Mouse (Mus musculus) neural tube, embryonic 12.5 days (tissue): Measurements from ENCODE around the gene Foxp1. TPM values are rescaled to one million over a fixed set of nuclear protein-coding genes. Genes with fewer than 3 reads are reported as not detected.
A peak's percentile ranks its signal among the peaks of the same experiment; 100 is the strongest.

Experiments used
- ATAC-seq: fragments of 200-750 bp; cut with Nextera tagmentation; 2 replicates; pipeline ENCODE4 v1.8.0; 2017; ENCODE audit warnings: low read depth, mild to moderate bottlenecking, moderate TSS enrichment, moderate library complexity; ENCODE audit not compliant: low FRiP score
- H3K27ac ChIP-seq: fragments of 300-500 bp; sonication (generic); 2 replicates; pipeline ENCODE4 v1.5.1; 2016
- H3K27me3 ChIP-seq: fragments of 300-500 bp; sonication (generic); replicated peaks from 2 replicates; pipeline ENCODE4 v1.6.1; 2016; ENCODE audit warnings: mild to moderate bottlenecking
- H3K36me3 ChIP-seq: fragments of 300-500 bp; sonication (generic); 2 replicates; pipeline ENCODE4 v1.6.1; 2016; ENCODE audit warnings: mild to moderate bottlenecking
- H3K4me1 ChIP-seq: fragments of 300-500 bp; sonication (generic); 2 replicates; pipeline ENCODE4 v1.6.1; 2016
- H3K4me2 ChIP-seq: fragments of 300-500 bp; sonication (generic); replicated peaks from 2 replicates; pipeline ENCODE4 v1.6.1; 2016; ENCODE audit warnings: mild to moderate bottlenecking
- H3K4me3 ChIP-seq: fragments of 300-500 bp; sonication (generic); 2 replicates; pipeline ENCODE4 v1.5.1; 2016
- H3K9ac ChIP-seq: fragments of 300-500 bp; sonication (generic); 2 replicates; pipeline ENCODE4 v1.6.1; 2016; ENCODE audit warnings: mild to moderate bottlenecking
- H3K9me3 ChIP-seq: fragments of 300-500 bp; sonication (generic); 2 replicates; pipeline ENCODE4 v1.6.1; 2016; ENCODE audit warnings: mild to moderate bottlenecking
- WGBS: fragments of 180-500 bp; shearing (Covaris S2); methylation state at CpG from one replicate; pipeline ENCODE4 v1.1.7; 2016; 5-methylcytosine and 5-hydroxymethylcytosine counted together
- polyA plus RNA-seq: library from polyadenylated mRNA; unstranded; fragments of >200 nt; fragmentation: Nextera tagmentation; extraction: Ambion mirVana; gene quantifications from 2 replicates; pipeline ENCODE4 v1.2.1, GENCODE M21; 2016

Gene Foxp1
- polyA plus RNA-seq, 1 experiment from 2014 or later: 91.8 TPM

- Histone ChIP-seq H3K4me3 (no peak overlapping the region), H3K4me1 (peaks cover 61% of the 10 kb centered on the region), H3K27me3 (no peaks in the 10 kb centered on the region), H3K4me2 (peak overlapping the region; percentile 34; the same call in 1 of the 2 replicates), H3K27ac (no peak overlapping the region), H3K9ac (no peak overlapping the region), H3K36me3 (no peaks in the 10 kb centered on the region), H3K9me3 (no peaks in the 10 kb centered on the region)
- WGBS: 2% methylated on average over 4 of the region's 4 CpGs
- ATAC-seq: 0 out of 2 replicates have a peak, but pooled peaks have one; percentile 26
Observed at GRCm38 (mm10) chr6:99201271-99201705, 321.2 kb downstream of the Foxp1 start.

GRCm38 (mm10) chr6:99200656-99201055 lies 321.9 kb downstream of the Foxp1 start:
- no peak overlapping the region for H3K4me3 ChIP-seq
- H3K27me3 ChIP-seq: no peaks in the 10 kb centered on the region
- H3K9ac ChIP-seq: no peak overlapping the region
- 13% methylated on average over 11 of the region's 11 CpGs for WGBS
- peaks cover 55% of the 10 kb centered on the region for H3K4me1 ChIP-seq
- 0 out of 2 replicates have a peak overlapping the region, but pooled peaks have one; percentile 10 for H3K27ac ChIP-seq
- no peaks in the 10 kb centered on the region for H3K9me3 ChIP-seq
- H3K4me2 ChIP-seq: peak overlapping the region; percentile 34
- H3K36me3 ChIP-seq: no peaks in the 10 kb centered on the region
- no peak for ATAC-seq

GRCm38 (mm10) chr6:99199277-99199676 lies 323.2 kb downstream of the Foxp1 start:
- Histone ChIP-seq H3K27me3 (no peaks in the 10 kb centered on the region), H3K9ac (no peak overlapping the region), H3K4me3 (no peak overlapping the region), H3K4me2 (no peak overlapping the region), H3K27ac (no peak overlapping the region), H3K4me1 (peaks cover 41% of the 10 kb centered on the region), H3K9me3 (no peaks in the 10 kb centered on the region), H3K36me3 (no peaks in the 10 kb centered on the region)
- WGBS: 89% methylated on average over 4 of the region's 4 CpGs
- ATAC-seq: no peak

- H3K9me3 ChIP-seq: no peaks in the 10 kb centered on the region
- H3K27ac ChIP-seq: no peak overlapping the region
- peaks cover 18% of the 10 kb centered on the region for H3K4me1 ChIP-seq
- ATAC-seq: no peak
- no peaks in the 10 kb centered on the region for H3K27me3 ChIP-seq
- no peak overlapping the region for H3K4me2 ChIP-seq
- no peaks in the 10 kb centered on the region for H3K36me3 ChIP-seq
- H3K4me3 ChIP-seq: no peak overlapping the region
- no peak overlapping the region for H3K9ac ChIP-seq
- WGBS: 71% methylated on average over 8 of the region's 8 CpGs
Observed at GRCm38 (mm10) chr6:99193697-99194096, 328.8 kb downstream of the Foxp1 start.

GRCm38 (mm10) chr6:99191636-99192137 lies 330.8 kb downstream of the Foxp1 start:
- H3K4me2 ChIP-seq: peak overlapping the region; percentile 18; the same call in 1 of the 2 replicates
- peak overlapping the region; percentile 46; the same call in 1 of the 2 replicates for H3K27ac ChIP-seq
- 59% methylated on average over 8 of the region's 8 CpGs for WGBS

GRCm38 (mm10) chr6:99191041-99191635 lies 331.4 kb downstream of the Foxp1 start:
- Histone ChIP-seq H3K36me3 (no peaks in the 10 kb centered on the region), H3K27me3 (no peaks in the 10 kb centered on the region), H3K4me2 (peak overlapping the region; percentile 18; the same call in 1 of the 2 replicates), H3K4me3 (no peak overlapping the region), H3K27ac (peak overlapping the region; percentile 46; the same call in 1 of the 2 replicates), H3K4me1 (peaks cover 24% of the 10 kb centered on the region), H3K9me3 (no peaks in the 10 kb centered on the region), H3K9ac (no peak overlapping the region)
- WGBS: 69% methylated on average over 12 of the region's 12 CpGs
- no peak for ATAC-seq

More at GRCm38 (mm10) chr6:99191636-99192137, 330.8 kb downstream of the Foxp1 start:
- Histone ChIP-seq H3K4me1 (peaks cover 22% of the 10 kb centered on the region), H3K9ac (no peak overlapping the region), H3K4me3 (no peak overlapping the region), H3K27me3 (no peaks in the 10 kb centered on the region), H3K9me3 (no peaks in the 10 kb centered on the region), H3K36me3 (no peaks in the 10 kb centered on the region)
- no peak for ATAC-seq

- H3K9ac ChIP-seq: no peak overlapping the region
- no peaks in the 10 kb centered on the region for H3K9me3 ChIP-seq
- H3K27me3 ChIP-seq: no peaks in the 10 kb centered on the region
- ATAC-seq: peak; percentile 79; the same call in 1 of the 2 replicates
- H3K4me2 ChIP-seq: no peak overlapping the region
- 28% methylated on average over 8 of the region's 8 CpGs for WGBS
- H3K4me3 ChIP-seq: no peak overlapping the region
- no peaks in the 10 kb centered on the region for H3K36me3 ChIP-seq
- H3K27ac ChIP-seq: no peak overlapping the region
- H3K4me1 ChIP-seq: peaks cover 24% of the 10 kb centered on the region
Observed at GRCm38 (mm10) chr6:99189967-99190366, 332.6 kb downstream of the Foxp1 start.

GRCm38 (mm10) chr6:99188366-99189216 lies 333.9 kb downstream of the Foxp1 start:
- Histone ChIP-seq H3K27me3 (no peaks in the 10 kb centered on the region), H3K9me3 (no peaks in the 10 kb centered on the region), H3K9ac (no peak overlapping the region), H3K4me3 (no peak overlapping the region), H3K4me1 (peaks cover 24% of the 10 kb centered on the region), H3K4me2 (no peak overlapping the region), H3K36me3 (no peaks in the 10 kb centered on the region), H3K27ac (no peak overlapping the region)
- ATAC-seq: no peak
- WGBS: 65% methylated on average over 4 of the region's 4 CpGs

- no peak overlapping the region for H3K4me3 ChIP-seq
- no peaks in the 10 kb centered on the region for H3K36me3 ChIP-seq
- no peak overlapping the region for H3K4me2 ChIP-seq
- ATAC-seq: no peak
- 90% methylated on average over 3 of the region's 3 CpGs for WGBS
- H3K4me1 ChIP-seq: peaks cover 24% of the 10 kb centered on the region
- H3K9me3 ChIP-seq: no peaks in the 10 kb centered on the region
- H3K27me3 ChIP-seq: no peaks in the 10 kb centered on the region
- no peak overlapping the region for H3K9ac ChIP-seq
- no peak overlapping the region for H3K27ac ChIP-seq
Observed at GRCm38 (mm10) chr6:99187914-99188313, 334.6 kb downstream of the Foxp1 start.

GRCm38 (mm10) chr6:99187415-99187814 lies 335.1 kb downstream of the Foxp1 start:
- H3K4me3 ChIP-seq: no peak overlapping the region
- H3K27ac ChIP-seq: no peak overlapping the region
- H3K4me2 ChIP-seq: no peak overlapping the region
- H3K9ac ChIP-seq: no peak overlapping the region
- no peaks in the 10 kb centered on the region for H3K9me3 ChIP-seq
- H3K36me3 ChIP-seq: no peaks in the 10 kb centered on the region
- peaks cover 24% of the 10 kb centered on the region for H3K4me1 ChIP-seq
- H3K27me3 ChIP-seq: no peaks in the 10 kb centered on the region
- 74% methylated on average over 2 of the region's 2 CpGs for WGBS
- no peak for ATAC-seq

GRCm38 (mm10) chr6:99186569-99186968 lies 336.0 kb downstream of the Foxp1 start:
- ATAC-seq: no peak
- Histone ChIP-seq H3K9me3 (no peaks in the 10 kb centered on the region), H3K4me1 (peaks cover 17% of the 10 kb centered on the region), H3K4me2 (no peak overlapping the region), H3K36me3 (no peaks in the 10 kb centered on the region), H3K27me3 (no peaks in the 10 kb centered on the region), H3K4me3 (no peak overlapping the region), H3K27ac (no peak overlapping the region), H3K9ac (no peak overlapping the region)
- WGBS: 59% methylated on average over 7 of the region's 7 CpGs

GRCm38 (mm10) chr6:99185797-99186196 lies 336.7 kb downstream of the Foxp1 start:
- ATAC-seq: no peak
- Histone ChIP-seq H3K9ac (no peak overlapping the region), H3K4me2 (no peak overlapping the region), H3K27ac (no peak overlapping the region), H3K4me3 (no peak overlapping the region), H3K36me3 (no peaks in the 10 kb centered on the region), H3K9me3 (no peaks in the 10 kb centered on the region), H3K27me3 (no peaks in the 10 kb centered on the region), H3K4me1 (peaks cover 12% of the 10 kb centered on the region; the same call in 1 of the 2 replicates)
- 91% methylated on average over 2 of the region's 2 CpGs for WGBS
